Mouse (Mus musculus) adipocyte (in vitro differentiated cells): ENCODE results near the gene Ccdc12.
"Not testable (repeated sequence)": the region's sequence is repeated elsewhere in the genome, so short reads cannot be mapped to it uniquely, and the experiment has no call there.

Experiments
- DNase-seq: peaks from one replicate; pipeline ENCODE4 v3.0.0-alpha.2; 2016; ENCODE audit warnings: low spot score

Ccdc12 gene

GRCm38 (mm10) chr9:110676492-110676911 is 20.2 kb downstream of the Ccdc12 start:
- no peak for DNase-seq

- no peak for DNase-seq
Observed at GRCm38 (mm10) chr9:110678886-110679285, 22.6 kb downstream of the Ccdc12 start.

- DNase-seq, result no peak
Observed at GRCm38 (mm10) chr9:110680736-110681507, 24.6 kb downstream of the Ccdc12 start.

- no peak for DNase-seq
Observed at GRCm38 (mm10) chr9:110681817-110682216, 25.5 kb downstream of the Ccdc12 start.

- DNase-seq, result no peak
Observed at GRCm38 (mm10) chr9:110682255-110682654, 26.0 kb downstream of the Ccdc12 start.

- not testable (repeated sequence) for DNase-seq
Observed at GRCm38 (mm10) chr9:110682697-110683096, 26.4 kb downstream of the Ccdc12 start.

GRCm38 (mm10) chr9:110683574-110684099 is 27.3 kb downstream of the Ccdc12 start:
- DNase-seq, result no peak

GRCm38 (mm10) chr9:110684100-110684831 is 28.0 kb downstream of the Ccdc12 start:
- peak; percentile 67 for DNase-seq

GRCm38 (mm10) chr9:110685187-110685586 is 28.9 kb downstream of the Ccdc12 start:
- DNase-seq, result no peak

GRCm38 (mm10) chr9:110685591-110685990 is 29.3 kb downstream of the Ccdc12 start:
- DNase-seq, result no peak

- no peak for DNase-seq
Observed at GRCm38 (mm10) chr9:110686472-110686871, 30.2 kb downstream of the Ccdc12 start.

- DNase-seq, result no peak
Observed at GRCm38 (mm10) chr9:110687061-110687460, 30.8 kb downstream of the Ccdc12 start.

- DNase-seq, result peak; percentile 32
Observed at GRCm38 (mm10) chr9:110687846-110688245, 31.5 kb downstream of the Ccdc12 start.

GRCm38 (mm10) chr9:110689261-110689779 is 33.0 kb downstream of the Ccdc12 start:
- DNase-seq, result no peak

- DNase-seq, result no peak
Observed at GRCm38 (mm10) chr9:110695165-110695755, 39.0 kb downstream of the Ccdc12 start.

GRCm38 (mm10) chr9:110696427-110696826 is 40.1 kb downstream of the Ccdc12 start:
- DNase-seq, result no peak

GRCm38 (mm10) chr9:110697465-110697864 is 41.2 kb downstream of the Ccdc12 start:
- DNase-seq, result no peak

GRCm38 (mm10) chr9:110699574-110699973 is 43.3 kb downstream of the Ccdc12 start:
- no peak for DNase-seq

GRCm38 (mm10) chr9:110701114-110702032 is 45.1 kb downstream of the Ccdc12 start:
- no peak for DNase-seq

GRCm38 (mm10) chr9:110702848-110703247 is 46.5 kb downstream of the Ccdc12 start:
- DNase-seq, result no peak

GRCm38 (mm10) chr9:110703951-110704350 is 47.6 kb downstream of the Ccdc12 start:
- DNase-seq, result no peak
